Mouse (Mus musculus): ENCODE measurements around the gene Hrasls5. TPM values are rescaled to one million over a fixed set of nuclear protein-coding genes. Genes with fewer than 3 reads are reported as not detected.

The Hrasls5 gene
- total RNA-seq, 2 experiments from 2014 or later: not detected

DNA sequence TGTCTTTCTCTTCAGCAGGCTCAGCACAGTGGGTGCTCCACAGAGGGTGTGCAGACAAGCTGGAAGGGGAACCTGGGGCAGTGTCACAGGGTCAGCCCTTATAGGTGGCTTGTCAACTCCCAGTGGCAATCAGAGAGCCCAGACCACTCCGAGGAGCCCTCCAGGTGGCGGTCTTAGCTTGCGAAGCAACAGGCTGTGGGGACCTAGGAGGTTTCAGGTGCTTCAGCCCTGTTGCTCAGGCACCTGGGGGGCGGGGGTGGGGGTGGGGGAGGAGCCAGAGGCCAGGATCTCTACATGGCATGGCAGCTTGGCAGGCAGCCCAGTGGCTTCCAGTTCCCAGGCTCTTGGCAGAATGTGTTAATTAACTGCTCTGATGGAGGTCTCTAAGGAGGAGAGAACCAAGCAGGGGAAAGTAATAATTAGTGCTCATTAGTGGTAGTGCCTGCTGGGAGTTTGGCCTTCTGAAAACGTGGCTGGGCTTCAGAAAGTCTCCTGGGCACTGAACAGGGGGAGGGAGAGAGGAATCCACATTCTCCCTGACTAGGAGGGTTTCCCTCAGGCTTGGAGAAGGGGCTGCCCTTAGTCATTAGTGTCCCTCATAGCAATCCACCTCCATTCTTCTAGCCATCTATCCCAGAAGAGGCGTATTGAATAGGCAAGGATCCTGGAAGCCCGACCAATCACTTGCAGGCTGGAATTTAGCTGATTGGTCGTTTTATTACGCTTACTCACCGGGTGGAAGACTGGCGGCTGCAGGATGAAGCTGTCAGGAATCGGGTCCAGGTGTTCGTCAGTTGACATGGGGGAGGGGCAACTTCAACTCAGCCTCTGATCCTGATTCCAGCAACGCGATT lies 6.2 kb upstream of the Hrasls5 start:
- no peak for DNase-seq
- intact Hi-C loops (cut with DNase I): no loop called here

DNA sequence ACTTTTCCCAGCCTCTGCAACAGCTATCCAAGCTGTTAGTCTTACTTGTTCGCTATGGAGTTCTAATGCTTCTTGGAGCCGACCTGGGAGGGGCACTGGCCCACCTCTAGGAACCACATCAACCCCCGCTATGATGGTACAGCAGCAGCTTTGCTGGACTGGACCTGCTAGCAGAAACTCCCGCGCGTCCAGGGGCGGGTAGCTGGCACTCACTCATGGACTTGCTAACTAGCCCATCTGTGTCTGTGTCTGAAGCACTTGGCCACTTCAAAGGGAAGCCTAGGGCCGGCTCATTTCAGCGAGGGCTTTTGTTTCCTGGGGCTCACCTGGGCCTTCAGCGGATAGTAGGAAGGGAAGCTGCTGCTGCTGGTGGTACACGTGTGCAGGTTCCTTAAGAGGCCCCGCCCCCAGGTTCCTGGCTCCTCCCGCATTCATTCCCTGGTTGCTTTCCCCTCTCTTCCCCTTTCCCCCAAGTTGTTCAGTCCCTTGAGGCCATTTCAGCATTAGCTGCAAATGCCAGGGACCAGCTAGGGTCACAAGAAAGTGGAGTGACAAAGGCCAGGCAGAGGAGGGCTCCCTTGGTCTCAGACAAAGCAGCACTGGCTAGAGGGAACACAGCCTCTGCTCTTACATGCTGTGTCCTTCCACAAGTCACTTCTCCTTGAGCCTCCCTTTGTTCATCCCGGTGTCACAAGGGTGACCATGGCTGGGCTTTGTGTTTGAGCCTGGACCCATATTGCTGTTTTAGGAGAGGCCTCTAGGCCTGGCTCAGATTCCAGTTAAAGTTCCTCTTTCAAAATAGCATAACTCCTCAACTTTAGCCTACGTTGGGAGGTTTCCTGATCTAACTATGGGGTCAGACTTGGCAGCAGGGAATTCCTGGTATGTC lies 5.3 kb upstream of the Hrasls5 start, which contains the start of gene Lgals12:
TSS of gene Lgals12 (minus strand) at position 393 of the 889 bp plus-strand sequence.
- no peak for DNase-seq
- intact Hi-C loops (cut with DNase I): no loop called here

GRCm38 (mm10) chr19:7607690-7608201 lies 4.6 kb upstream of the Hrasls5 start:
- no peak for DNase-seq
- intact Hi-C loops (cut with DNase I): no loop called here

DNA sequence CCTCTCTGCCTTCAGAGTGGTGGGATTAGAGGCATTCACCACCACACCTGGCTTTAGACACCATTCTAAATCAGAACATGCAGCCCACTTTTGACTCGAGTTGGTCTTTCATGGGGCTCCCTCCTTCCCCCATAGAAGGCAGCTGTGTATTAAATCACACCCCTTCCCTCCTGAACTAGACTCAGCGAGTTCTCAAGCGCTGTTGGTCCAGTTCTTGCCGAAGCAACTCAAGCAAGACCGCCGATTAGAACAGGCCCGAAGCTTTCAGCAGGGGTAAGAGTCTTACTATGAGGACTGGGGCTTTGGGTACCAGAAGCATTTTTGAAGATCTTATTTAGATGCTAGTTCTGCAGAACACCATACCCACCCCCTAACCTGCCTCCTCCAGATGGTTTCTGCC lies 810 bp downstream of the Hrasls5 start:
- no peak for DNase-seq
- intact Hi-C loops (cut with DNase I): loop anchor here (10.0 kb wide), 1 partner anchor 378 kb away; no protein-coding TSS in a partner anchor

GRCm38 (mm10) chr19:7616231-7616930 lies 4.0 kb downstream of the Hrasls5 start:
- DNase-seq: no peak
- intact Hi-C loops (cut with DNase I): loop anchor here (5.0 to 10.0 kb wide), 2 partner anchors 174 to 382 kb away; no protein-coding TSS in a partner anchor

DNA sequence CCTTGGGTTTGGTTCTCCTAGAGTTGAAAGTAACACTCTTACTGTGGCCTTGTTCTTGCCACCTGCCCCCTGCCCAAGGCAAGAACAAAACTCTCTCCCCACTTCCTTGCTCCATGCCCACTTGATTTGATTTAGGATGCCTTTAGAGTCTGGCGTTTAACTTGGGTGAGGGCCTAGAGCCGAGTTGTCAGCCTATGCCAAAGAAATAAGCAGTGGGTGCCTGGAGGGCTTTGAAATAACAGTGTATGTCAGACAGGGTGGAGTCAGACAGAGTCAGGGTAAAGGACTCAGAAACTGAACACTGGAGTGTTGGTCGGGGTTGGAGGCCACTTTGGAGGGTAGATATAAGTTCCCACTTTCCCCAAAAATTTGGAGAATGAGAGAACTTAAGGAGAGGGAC lies 4.7 kb downstream of the Hrasls5 start:
- intact Hi-C loops (cut with DNase I): loop anchor here (1.0 to 10.0 kb wide), 3 partner anchors 88 to 382 kb away; no protein-coding TSS in a partner anchor
- DNase-seq: no peak

DNA sequence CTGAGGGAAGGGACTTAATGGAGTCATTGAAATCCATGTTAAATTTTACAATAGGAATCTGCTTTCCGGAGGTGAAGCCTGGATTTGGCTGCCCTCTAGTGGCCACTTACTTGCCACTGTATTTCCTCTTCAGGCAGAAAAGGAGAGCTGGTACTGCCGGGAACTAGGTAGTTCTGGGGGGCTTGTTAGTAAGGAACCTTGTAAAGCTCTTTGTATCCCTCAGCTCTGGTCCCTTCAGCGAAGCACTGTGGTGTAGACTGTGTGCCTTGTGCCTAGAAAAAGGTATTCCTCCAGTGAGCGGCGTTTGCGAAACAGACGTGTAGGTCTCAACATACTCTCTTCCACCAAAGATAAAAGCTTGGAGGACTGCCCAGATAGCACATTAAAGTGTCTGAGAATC lies 5.4 kb downstream of the Hrasls5 start:
- peak; percentile 51 to 72 for DNase-seq
- intact Hi-C loops (cut with DNase I): loop anchor here (1.0 to 10.0 kb wide), 3 partner anchors 88 to 383 kb away; no protein-coding TSS in a partner anchor

DNA sequence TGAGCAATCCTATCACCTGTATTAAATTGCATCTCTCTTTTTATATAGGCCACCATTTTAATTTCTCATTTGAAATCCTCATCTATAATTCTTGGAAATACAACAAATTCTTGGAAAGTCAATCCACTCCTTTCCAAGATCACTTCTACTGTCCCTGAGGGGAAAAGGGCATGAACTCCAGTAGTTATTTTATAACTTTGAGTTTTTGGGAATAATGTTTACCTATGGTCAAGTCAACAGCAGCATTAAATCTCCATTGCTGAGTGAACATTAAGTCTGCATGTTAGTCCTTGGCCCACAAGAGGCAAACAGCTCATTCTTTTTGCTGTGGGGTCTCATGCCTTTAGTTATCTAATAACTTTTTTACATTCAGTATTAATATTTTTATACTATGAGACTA lies 20.7 kb downstream of the Hrasls5 start:
- intact Hi-C loops (cut with DNase I): no loop called here
- DNase-seq: no peak

GRCm38 (mm10) chr19:7633786-7634185 lies 21.4 kb downstream of the Hrasls5 start:
- intact Hi-C loops (cut with DNase I): no loop called here
- DNase-seq: no peak

GRCm38 (mm10) chr19:7648913-7649666 lies 36.7 kb downstream of the Hrasls5 start:
- DNase-seq: no peak
- intact Hi-C loops (cut with DNase I): no loop called here

DNA sequence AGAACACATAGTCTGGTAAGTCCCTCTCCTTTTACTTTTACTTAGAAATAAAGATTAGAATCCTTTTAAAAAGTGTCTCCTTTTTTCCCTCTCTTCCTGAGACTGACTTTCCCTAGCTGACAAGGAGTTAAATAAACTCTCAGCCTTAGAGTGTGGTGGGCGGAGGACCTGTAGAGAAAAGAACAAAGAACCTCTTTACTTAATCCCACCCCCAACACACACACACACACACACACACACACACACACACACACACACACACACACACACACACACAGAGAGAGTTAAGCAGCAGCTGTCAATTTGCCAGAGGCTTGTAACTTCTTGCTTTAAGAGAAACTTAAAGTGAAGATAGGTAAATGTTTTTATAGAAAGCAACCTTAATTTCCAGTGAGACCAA lies 59.7 kb downstream of the Hrasls5 start:
- DNase-seq: no peak

DNA sequence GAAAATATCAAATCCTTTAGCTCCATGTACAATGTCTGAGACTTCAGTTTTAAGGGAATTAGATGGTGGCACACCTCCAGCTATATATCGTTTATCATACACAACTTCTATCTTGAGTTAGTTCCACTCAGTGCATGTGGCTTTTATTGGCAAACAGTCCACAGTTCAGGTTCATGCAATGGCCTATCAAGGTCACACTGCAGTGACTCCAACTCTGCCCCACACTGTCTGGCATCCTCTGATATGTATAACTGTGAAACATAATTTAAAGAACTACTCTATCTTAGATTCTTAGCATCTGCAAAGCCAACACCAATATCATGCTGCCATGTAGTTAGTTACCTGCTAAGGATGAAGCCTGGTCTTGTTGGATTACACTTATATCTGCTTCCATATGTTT lies 75.6 kb downstream of the Hrasls5 start:
- DNase-seq: no peak
- intact Hi-C loops (cut with DNase I): no loop called here

More for the DNA sequence above, 59.7 kb downstream of the Hrasls5 start:
- intact Hi-C loops (cut with DNase I): no loop called here

Other genes starting within 250 kb of the Hrasls5 start
- gene Spindoc, start 229.5 kb upstream of the Hrasls5 start, total RNA-seq (2021): 10 to 100 TPM; 13.1 to 13.4 TPM
- gene 2700081O15Rik, start 194.9 kb upstream of the Hrasls5 start, total RNA-seq (2021): 10 to 100 TPM; 15.3 to 17.7 TPM
- 10 to 100 TPM; 75.7 to 76.9 TPM for gene Rtn3, start 129.3 kb upstream of the Hrasls5 start, total RNA-seq (2021)
- 10 to 100 TPM; 17.2 to 20.1 TPM for gene Atl3, start 118.5 kb upstream of the Hrasls5 start, total RNA-seq (2021)
- gene Pla2g16, start 55.1 kb upstream of the Hrasls5 start, total RNA-seq (2021): 100 to 1,000 TPM; 118 to 137 TPM
- gene Lgals12, start 5.3 kb upstream of the Hrasls5 start, total RNA-seq (2021): under 1 TPM in 1 of 2 experiments, not detected in 1; 0.78 TPM
- gene Slc22a19, start 98.8 kb downstream of the Hrasls5 start, total RNA-seq (2021): not detected
- not detected for gene Slc22a26, start 190.1 kb downstream of the Hrasls5 start, total RNA-seq (2021)

Data from heart, postnatal 36 days (tissue).